Mouse (Mus musculus): ENCODE data around the gene Pabpn1l. TPM values are rescaled to one million over a fixed set of nuclear protein-coding genes. Genes with fewer than 3 reads are reported as not detected.
"Not testable (repeated sequence)": the region's sequence is repeated elsewhere in the genome, so short reads cannot be mapped to it uniquely, and the experiment has no call there.

Gene Pabpn1l
- polyA plus RNA-seq, 1 experiment from 2014 or later, result not detected

DNA sequence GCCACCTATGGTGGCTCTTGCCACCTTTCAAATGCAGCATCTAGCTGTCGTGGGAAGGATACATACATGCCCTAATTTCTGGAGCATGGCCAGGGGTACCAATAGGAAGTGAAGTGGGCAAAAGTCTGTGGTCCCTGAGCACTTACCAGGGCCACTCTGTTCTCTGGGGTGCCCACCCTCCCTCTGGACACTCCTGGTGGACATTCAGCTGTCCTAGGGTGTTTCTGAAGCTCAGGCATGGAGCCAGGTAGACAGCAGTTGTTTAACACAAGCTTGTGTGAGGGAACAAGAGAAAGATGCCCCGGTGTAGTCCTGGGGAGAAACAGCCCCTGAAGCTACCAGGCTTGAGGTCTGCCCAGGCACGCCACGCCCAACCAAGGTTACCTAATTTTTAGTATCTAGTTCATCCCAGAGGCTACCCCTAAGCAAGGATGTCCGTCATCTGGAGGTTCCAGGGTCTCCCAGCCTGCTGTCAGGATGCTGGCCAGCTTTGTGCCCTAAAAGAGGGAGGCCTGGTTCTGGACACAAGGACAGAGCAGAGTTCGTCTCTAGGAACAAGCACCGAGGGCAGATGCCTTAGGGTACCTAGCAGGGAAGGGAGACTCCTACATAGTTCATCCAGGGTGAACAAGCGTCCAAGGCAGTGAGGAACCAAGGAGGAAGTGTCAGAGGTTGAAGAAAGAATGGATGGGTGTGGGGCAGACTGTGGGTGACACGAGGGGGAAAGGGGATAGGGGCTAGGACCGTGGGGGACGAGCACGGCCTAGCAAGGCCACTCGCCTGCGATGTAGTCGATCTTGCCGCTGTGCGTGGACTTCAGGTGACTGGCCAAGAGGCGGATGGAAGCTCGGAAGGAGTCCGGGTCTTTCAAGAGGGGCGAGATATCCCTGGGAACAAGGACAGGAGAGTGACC lies 46.5 kb downstream of the Pabpn1l start:
- ATAC-seq (ENCODE audit: low read depth), result 0 out of 2 replicates have a peak, but pooled peaks have one; percentile 1
- peak overlapping the region; percentile 88 for H3K27ac ChIP-seq
- DNase-seq, result no peak
- WGBS (ENCODE audit: insufficient replicate concordance), result 5% methylated on average over 21 of the region's 21 CpGs
- H3K9me3 ChIP-seq (replicated peaks), result no peaks in the 10 kb centered on the region
- H3K27me3 ChIP-seq, result no peaks in the 10 kb centered on the region
- H3K9ac ChIP-seq, result peak overlapping the region; percentile 85
- H3K4me1 ChIP-seq (replicated peaks), result peaks cover 65% of the 10 kb centered on the region
- peaks cover 40% of the 10 kb centered on the region for H3K36me3 ChIP-seq
- H3K4me2 ChIP-seq, result peak overlapping the region; percentile 94
- H3K4me3 ChIP-seq (replicated peaks), result peak overlapping the region; percentile 74

DNA sequence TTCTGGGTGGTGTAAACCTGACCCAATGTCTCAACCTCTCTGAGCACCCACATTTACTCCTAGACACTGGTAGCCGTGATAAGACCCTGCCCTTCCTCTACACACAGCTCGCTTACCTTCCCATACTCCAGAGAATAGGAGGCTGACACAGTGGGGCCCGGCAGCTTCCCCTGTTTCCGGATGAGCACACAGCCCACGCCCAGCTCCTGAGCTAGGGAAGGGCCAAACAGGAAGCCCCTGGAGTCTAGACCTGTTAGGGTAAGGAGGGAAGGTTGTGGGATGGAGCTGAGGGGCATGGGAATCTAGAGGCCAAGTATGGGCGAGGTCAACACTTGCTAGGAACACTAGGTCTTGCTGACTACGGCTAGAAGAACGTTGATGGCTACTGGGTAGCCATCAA lies 47.3 kb downstream of the Pabpn1l start:
- peak overlapping the region; percentile 94 for H3K4me2 ChIP-seq
- ATAC-seq (ENCODE audit: low read depth), result peak; percentile 27
- no peak for DNase-seq
- H3K27me3 ChIP-seq, result no peaks in the 10 kb centered on the region
- H3K9ac ChIP-seq, result peak overlapping the region; percentile 85
- peaks cover 72% of the 10 kb centered on the region for H3K4me1 ChIP-seq (replicated peaks)
- 16% methylated on average over 8 of the region's 8 CpGs for WGBS (ENCODE audit: insufficient replicate concordance)
- peak overlapping the region; percentile 74 for H3K4me3 ChIP-seq (replicated peaks)
- peaks cover 47% of the 10 kb centered on the region for H3K36me3 ChIP-seq
- no peaks in the 10 kb centered on the region for H3K9me3 ChIP-seq (replicated peaks)
- H3K27ac ChIP-seq, result peak overlapping the region; percentile 88

DNA sequence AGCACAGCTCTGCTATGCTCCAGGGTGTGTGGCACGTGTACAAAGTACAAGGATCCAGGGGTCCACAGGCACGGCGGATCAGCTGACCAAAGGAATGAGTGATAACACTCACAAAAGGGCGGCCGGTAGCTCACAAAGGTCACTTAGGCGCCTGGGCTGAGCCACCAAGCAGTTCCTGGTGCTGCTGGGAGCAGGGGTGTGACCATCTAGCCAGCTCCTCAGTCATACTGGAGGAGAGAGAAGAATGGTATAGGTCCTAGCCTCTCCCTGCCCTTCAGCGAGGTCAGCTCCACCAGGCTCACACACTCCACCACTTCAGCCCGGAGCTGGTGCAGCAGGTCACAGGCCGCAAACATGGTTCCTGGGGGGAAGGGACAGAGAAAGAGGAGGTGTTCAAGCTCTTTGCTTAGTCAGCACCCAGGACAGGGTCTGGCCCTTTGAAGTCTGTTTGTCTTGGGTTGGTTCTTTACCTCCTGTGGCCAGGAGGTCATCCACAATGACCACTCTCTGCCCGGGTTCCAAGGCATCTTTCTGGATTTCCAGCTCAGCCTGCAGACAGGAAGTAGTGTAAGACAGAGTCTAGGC lies 47.8 kb downstream of the Pabpn1l start:
- DNase-seq (no peak), ATAC-seq (ENCODE audit: low read depth) (peak; percentile 16)
- H3K27ac ChIP-seq, result peak overlapping the region; percentile 88
- peak overlapping the region; percentile 74 for H3K4me3 ChIP-seq (replicated peaks)
- peaks cover 77% of the 10 kb centered on the region for H3K4me1 ChIP-seq (replicated peaks)
- peaks cover 53% of the 10 kb centered on the region for H3K36me3 ChIP-seq
- H3K4me2 ChIP-seq, result peak overlapping the region; percentile 94
- H3K9me3 ChIP-seq (replicated peaks), result no peaks in the 10 kb centered on the region
- H3K9ac ChIP-seq, result peak overlapping the region; percentile 85
- 26% methylated on average over 10 of the region's 10 CpGs for WGBS (ENCODE audit: insufficient replicate concordance)
- no peaks in the 10 kb centered on the region for H3K27me3 ChIP-seq

DNA sequence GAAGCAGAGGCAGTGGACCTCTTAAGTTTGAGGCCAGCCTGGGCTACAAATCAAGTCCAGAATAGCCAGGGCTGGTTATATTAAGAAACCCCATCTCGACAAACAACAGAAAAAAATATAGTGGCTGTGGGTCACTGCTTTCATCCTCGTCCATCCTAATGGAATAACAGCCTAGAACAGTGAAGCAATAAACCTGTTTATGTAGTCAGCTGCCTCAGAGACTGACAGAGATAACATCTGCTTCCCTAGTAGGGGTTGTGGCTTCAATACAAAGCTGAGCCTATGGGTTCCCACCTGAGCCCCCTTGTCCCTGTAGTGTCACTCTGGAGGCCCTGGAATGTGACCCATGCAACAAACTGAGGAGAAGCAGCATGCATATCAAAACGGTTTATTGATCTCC lies 48.3 kb downstream of the Pabpn1l start:
- no peak for ATAC-seq (ENCODE audit: low read depth)
- H3K4me3 ChIP-seq (replicated peaks), result peak overlapping the region; percentile 74
- 47% methylated on average over 3 of the region's 3 CpGs for WGBS (ENCODE audit: insufficient replicate concordance)

DNA sequence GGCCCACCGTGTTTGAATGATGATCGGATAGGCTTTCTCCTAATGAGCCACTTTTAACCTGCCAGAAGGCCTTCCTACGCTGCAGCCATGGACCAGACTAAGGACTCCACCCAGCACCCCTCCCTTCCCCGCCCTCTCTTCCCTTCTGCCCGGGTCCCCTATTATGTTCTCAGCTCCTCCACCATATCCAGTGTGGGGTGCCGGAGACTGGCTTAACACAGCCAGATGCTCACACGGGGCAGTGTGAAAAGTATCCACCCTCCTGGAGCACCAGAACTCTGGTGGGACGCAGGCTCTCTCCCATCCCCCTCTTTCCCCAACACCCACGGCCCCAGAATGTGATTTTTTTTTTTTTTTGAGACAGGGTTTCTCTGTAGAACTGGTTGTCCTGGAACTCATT lies 49.0 kb downstream of the Pabpn1l start:
- H3K36me3 ChIP-seq, result peaks cover 63% of the 10 kb centered on the region
- H3K4me2 ChIP-seq, result peak overlapping the region; percentile 94; the same call in 1 of the 2 replicates
- ATAC-seq (ENCODE audit: low read depth) (no peak), DNase-seq (no peak)
- H3K4me3 ChIP-seq (replicated peaks), result no peak overlapping the region
- WGBS (ENCODE audit: insufficient replicate concordance), result 43% methylated on average over 9 of the region's 9 CpGs
- no peaks in the 10 kb centered on the region for H3K9me3 ChIP-seq (replicated peaks)
- H3K9ac ChIP-seq, result peak overlapping the region; percentile 26; the same call in 1 of the 2 replicates
- no peaks in the 10 kb centered on the region for H3K27me3 ChIP-seq
- H3K4me1 ChIP-seq (replicated peaks), result peaks cover 88% of the 10 kb centered on the region
- peak overlapping the region; percentile 88 for H3K27ac ChIP-seq

More for the DNA sequence above, 48.3 kb downstream of the Pabpn1l start:
- H3K9me3 ChIP-seq (replicated peaks), result no peaks in the 10 kb centered on the region
- peak overlapping the region; percentile 94 for H3K4me2 ChIP-seq
- H3K4me1 ChIP-seq (replicated peaks), result peaks cover 82% of the 10 kb centered on the region
- peak overlapping the region; percentile 85 for H3K9ac ChIP-seq
- no peak for DNase-seq
- no peaks in the 10 kb centered on the region for H3K27me3 ChIP-seq
- H3K36me3 ChIP-seq, result peaks cover 58% of the 10 kb centered on the region
- H3K27ac ChIP-seq, result peak overlapping the region; percentile 88

DNA sequence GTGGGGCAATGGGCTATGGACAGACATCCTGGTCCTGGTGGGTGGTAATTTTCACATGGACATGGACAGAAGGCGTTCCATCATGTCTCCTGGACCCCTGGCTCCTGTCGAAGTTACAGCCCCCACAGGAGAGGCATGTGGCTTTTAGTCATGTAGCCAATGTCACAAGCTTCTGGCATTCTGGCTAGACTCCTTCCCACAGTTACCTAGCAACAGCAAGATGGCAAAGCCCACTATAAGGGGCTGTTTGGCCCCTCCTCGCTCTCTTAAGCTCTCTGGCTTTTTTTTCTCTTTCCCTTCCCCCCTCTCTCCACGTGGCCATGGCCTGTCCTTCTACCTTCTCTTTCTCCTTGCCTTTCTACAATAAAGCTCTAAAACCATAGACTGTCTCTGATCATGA lies 49.4 kb downstream of the Pabpn1l start:
- Histone ChIP-seq H3K9ac (peak overlapping the region; percentile 26; the same call in 1 of the 2 replicates), H3K4me2 (0 out of 2 replicates have a peak overlapping the region, but pooled peaks have one; percentile 1), H3K27ac (peak overlapping the region; percentile 88), H3K4me1 (replicated peaks) (peaks cover 88% of the 10 kb centered on the region), H3K36me3 (peaks cover 63% of the 10 kb centered on the region)
- not testable (repeated sequence) for H3K4me3 ChIP-seq (replicated peaks); H3K27me3 ChIP-seq; ATAC-seq (ENCODE audit: low read depth); H3K9me3 ChIP-seq (replicated peaks); DNase-seq
- 51% methylated on average over 4 of the region's 4 CpGs for WGBS (ENCODE audit: insufficient replicate concordance)

DNA sequence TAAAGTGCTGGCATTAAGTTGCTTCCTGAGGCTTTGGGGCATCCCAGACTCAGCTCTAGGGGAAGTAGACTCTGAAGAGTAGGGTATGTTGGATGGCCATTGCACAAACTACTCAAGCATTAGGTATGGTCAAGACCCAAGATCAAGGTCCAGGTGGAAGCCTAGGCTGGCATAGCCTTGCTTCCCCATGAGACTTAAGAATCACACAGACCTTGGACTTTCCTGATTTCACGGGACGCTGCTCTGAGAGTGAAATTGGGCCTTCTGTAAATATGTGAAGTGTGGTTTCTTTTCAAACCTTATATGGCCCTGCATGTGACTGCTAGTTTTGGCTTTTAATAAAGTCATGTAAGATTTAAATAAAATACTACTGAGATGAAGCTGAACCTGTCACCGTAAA lies 49.8 kb downstream of the Pabpn1l start:
- DNase-seq (no peak), ATAC-seq (ENCODE audit: low read depth) (no peak)
- Histone ChIP-seq H3K4me2 (no peak overlapping the region), H3K4me3 (replicated peaks) (no peak overlapping the region), H3K27me3 (no peaks in the 10 kb centered on the region), H3K9me3 (replicated peaks) (no peaks in the 10 kb centered on the region), H3K4me1 (replicated peaks) (peaks cover 88% of the 10 kb centered on the region), H3K9ac (0 out of 2 replicates have a peak overlapping the region, but pooled peaks have one; percentile 2), H3K36me3 (peaks cover 63% of the 10 kb centered on the region), H3K27ac (no peak overlapping the region; the same call in none of the 2 replicates)
- 91% methylated on average over 3 of the region's 3 CpGs for WGBS (ENCODE audit: insufficient replicate concordance)

DNA sequence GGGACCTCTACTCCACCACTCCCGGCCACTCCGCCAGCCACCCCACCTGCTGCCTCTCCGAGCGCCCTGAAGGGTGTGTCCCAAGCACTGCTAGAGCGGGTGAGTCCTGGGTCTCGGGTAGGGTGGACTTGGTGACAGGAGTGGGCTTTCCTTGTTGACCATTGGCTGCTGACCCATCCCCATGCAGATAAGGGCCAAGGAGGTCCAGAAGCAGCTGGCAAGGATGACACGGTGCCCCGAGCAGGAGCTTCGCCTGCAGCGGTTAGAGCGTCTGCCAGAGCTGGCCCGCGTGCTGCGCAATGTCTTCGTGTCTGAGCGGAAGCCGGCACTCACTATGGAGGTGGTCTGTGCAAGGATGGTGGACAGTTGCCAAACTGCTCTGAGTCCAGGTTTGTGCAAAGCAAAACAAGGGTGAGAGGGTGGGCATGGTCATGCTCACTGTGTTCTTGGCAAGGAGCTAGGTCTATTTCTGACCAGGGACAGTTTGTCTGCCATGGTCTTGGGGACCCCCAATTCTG lies 50.7 kb downstream of the Pabpn1l start:
- Histone ChIP-seq H3K4me1 (replicated peaks) (peaks cover 87% of the 10 kb centered on the region), H3K4me2 (peak overlapping the region; percentile 19; the same call in 1 of the 2 replicates), H3K9ac (0 out of 2 replicates have a peak overlapping the region, but pooled peaks have one; percentile 2), H3K27me3 (no peaks in the 10 kb centered on the region), H3K4me3 (replicated peaks) (no peak overlapping the region), H3K27ac (no peak overlapping the region), H3K36me3 (peaks cover 63% of the 10 kb centered on the region), H3K9me3 (replicated peaks) (no peaks in the 10 kb centered on the region)
- DNase-seq, result no peak
- ATAC-seq (ENCODE audit: low read depth), result no peak
- 90% methylated on average over 17 of the region's 17 CpGs for WGBS (ENCODE audit: insufficient replicate concordance)

DNA sequence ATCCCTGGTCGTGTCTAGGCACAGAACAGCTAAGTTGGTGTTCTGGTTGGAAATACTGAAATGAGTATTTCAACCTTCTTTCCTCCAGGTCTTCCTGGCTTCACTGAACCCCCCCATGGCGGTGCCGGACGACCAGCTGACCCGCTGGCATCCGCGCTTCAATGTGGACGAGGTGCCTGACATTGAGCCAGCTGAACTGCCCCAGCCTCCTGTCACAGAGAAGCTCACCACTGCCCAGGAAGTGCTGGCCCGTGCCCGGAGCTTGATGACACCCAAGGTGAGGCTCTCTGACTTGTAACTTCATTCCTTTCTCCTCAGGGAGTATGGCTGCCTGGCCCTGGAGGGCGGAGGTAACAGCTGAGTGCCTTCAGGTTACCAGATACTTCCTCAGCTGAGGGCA lies 51.4 kb downstream of the Pabpn1l start:
- Histone ChIP-seq H3K4me1 (replicated peaks) (peaks cover 87% of the 10 kb centered on the region), H3K27me3 (no peaks in the 10 kb centered on the region), H3K4me2 (no peak overlapping the region), H3K9ac (peak overlapping the region; percentile 97; the same call in 1 of the 2 replicates), H3K4me3 (replicated peaks) (no peak overlapping the region), H3K36me3 (peaks cover 63% of the 10 kb centered on the region), H3K27ac (peak overlapping the region; percentile 55; the same call in 1 of the 2 replicates), H3K9me3 (replicated peaks) (no peaks in the 10 kb centered on the region)
- WGBS (ENCODE audit: insufficient replicate concordance), result 88% methylated on average over 11 of the region's 11 CpGs
- DNase-seq (no peak), ATAC-seq (ENCODE audit: low read depth) (no peak)

DNA sequence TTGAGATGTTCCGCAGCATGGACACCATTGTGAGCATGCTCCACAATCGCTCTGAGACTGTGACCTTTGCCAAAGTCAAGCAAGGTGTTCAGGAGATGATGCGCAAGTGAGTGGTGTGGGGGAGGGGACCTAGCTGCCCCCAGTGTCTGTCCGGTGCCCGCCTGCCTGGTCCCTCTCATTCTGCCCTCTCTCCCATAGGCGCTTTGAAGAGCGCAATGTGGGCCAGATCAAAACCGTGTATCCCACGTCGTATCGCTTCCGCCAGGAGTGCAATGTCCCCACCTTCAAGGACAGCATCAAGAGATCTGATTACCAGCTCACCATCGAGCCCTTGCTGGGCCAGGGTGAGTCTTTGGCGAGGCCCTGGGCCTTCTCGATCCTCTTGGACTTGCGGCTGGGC lies 52.5 kb downstream of the Pabpn1l start:
- Histone ChIP-seq H3K4me2 (peak overlapping the region; percentile 94), H3K27ac (peak overlapping the region; percentile 94), H3K27me3 (no peaks in the 10 kb centered on the region), H3K9me3 (replicated peaks) (no peaks in the 10 kb centered on the region), H3K9ac (peak overlapping the region; percentile 97), H3K4me3 (replicated peaks) (peak overlapping the region; percentile 96), H3K4me1 (replicated peaks) (peaks cover 87% of the 10 kb centered on the region), H3K36me3 (peaks cover 62% of the 10 kb centered on the region)
- 90% methylated on average over 16 of the region's 16 CpGs for WGBS (ENCODE audit: insufficient replicate concordance)
- DNase-seq (no peak), ATAC-seq (ENCODE audit: low read depth) (no peak)
